Mouse (Mus musculus) urinary bladder, postnatal 25 days (tissue): ENCODE data around the gene Gpr68.

Experiments used
- DNase-seq: peaks from one replicate; pipeline ENCODE4 v3.0.0; 2022; ENCODE audit warnings: low spot score

The Gpr68 gene

GRCm38 (mm10) chr12:100831021-100831420 lies 77.0 kb downstream of the Gpr68 start:
- no peak for DNase-seq
